Mouse (Mus musculus) kidney, postnatal 36 days (tissue): ENCODE data around the gene Spata31d1c.

Source experiments
- DNase-seq, 2 experiments: peaks; one replicate each; pipeline ENCODE4 v3.0.0; 2021 to 2022; ENCODE audit warnings: mixed read lengths in 2 of 2

Spata31d1c gene

DNA sequence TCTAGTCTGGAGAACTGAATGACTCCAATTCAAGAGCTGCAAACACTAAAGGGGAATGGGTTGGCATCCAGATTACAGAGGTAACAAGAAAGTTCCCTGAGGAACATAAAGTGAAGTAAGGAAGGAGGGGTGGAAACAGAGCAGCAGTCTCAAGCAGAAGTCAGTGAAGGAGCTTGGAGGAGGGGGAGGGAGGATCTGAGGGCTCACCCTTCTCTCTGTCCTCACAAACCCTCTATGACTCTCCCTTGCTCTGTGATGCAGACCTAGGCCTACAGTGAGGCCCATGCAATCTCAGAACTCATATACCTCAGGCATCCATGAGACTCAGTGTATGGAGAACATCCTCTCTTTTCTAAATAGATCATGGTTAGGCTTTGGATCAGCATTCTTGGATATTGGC lies at the start of gene Spata31d1c:
Gene Spata31d1c (plus strand): TSS at position 301 of the 400 bp plus-strand sequence.
- no peak for DNase-seq

DNA sequence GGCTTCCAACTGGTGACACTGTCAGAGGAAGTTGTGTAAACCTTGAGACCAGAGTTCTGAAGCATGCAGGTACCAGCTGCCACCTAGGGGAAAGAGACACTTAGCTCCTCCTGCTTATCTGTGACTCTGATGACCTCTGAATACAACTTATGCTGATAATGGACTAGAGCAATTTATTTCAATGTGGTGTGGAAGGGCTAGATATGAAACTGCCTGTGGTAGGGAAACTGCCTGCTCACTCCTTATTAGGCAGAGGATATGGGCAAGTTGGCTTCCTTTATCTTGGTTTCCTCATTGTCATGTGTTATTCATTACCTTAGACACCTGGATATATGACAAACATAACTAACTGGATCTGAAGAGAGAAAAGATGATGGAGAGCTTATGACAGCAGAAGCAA lies 44.0 kb upstream of the Spata31d1c start:
- DNase-seq, result no peak

DNA sequence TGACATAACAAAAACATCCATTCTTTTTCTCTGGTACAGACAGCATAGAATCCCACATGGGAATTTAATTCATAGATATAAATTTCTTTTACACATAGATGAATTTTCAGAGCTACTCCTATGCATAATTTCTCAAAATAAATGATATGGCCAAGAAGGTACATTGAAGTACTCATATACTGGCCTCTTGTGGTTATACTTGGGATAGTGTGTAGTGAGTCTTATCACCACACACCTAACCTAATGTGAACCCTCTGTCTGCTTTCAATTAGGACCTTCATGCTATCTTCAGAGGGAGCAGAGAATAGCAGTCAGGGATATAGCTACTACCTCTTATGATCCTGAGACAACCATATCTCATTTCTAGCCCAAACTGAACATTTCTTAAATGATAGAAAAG lies 27.4 kb upstream of the Spata31d1c start:
- no peak for DNase-seq

DNA sequence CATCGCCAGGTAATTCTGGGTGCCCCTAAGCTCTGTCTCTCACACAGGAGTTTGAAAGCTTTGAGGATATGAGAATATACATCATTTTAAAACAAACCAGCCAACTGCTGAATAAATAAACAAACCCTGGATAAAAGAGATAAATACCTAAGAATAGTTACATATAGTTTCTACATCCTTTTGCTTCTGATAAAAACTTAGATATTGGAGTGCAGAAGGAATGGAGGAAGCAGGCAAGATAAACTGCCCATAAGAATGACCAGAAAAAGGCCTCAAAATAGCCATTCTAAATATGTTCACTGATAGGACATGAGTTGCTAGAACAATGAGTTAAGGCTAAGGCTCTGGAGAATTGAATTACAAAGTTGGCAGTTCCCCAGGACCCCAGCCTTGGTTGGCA lies 26.1 kb upstream of the Spata31d1c start:
- no peak for DNase-seq

DNA sequence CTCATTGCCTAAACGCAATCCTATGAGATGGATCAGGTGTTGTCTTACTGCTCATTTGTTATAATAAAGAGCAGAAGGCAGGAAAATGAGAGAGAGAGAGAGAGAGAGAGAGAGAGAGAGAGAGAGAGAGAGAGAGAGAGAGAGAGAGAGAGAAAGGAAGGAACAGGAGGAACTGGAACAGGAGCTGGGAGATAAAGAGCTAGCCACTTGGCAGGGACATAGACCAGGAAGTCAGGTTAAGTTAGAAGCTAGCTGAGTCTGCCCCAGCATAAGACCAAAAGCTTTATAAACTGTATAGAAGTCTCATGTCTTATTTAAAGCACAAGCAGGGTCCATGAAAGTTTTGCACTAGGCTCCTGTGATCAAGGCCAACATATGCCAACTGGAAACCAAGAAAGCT lies 24.9 kb upstream of the Spata31d1c start:
- no peak for DNase-seq

DNA sequence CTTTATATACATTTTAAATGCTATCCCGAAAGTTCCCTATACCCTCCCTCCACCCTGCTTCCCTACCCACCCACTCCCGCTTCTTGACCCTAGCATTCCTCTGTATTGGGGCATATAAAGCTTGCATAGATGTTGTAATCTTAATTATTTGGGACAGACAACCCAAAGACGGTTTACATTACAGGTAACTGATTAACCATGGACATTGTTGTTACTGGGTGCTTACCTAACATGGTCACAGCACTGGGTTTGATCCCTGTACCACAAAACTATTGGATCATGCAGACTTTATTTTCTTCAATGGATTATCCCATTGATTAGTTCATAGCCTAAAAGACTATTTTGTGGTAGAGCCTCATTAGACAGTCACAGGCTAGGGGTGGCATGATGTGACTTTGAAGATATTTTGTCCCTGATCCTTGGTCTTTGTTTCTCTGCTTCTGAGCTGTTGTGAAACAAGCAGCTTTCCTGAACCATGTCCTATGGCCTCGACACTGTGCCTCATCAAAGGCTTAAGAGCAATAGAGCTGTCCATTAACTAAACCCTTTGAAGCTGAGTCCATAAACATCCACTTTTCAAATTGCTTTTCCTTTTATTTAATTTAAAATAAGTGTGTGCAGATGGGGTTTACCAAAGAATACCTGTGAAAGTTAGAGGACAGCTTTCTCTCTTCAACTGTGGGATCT lies 21.7 kb upstream of the Spata31d1c start:
- DNase-seq, result no peak

DNA sequence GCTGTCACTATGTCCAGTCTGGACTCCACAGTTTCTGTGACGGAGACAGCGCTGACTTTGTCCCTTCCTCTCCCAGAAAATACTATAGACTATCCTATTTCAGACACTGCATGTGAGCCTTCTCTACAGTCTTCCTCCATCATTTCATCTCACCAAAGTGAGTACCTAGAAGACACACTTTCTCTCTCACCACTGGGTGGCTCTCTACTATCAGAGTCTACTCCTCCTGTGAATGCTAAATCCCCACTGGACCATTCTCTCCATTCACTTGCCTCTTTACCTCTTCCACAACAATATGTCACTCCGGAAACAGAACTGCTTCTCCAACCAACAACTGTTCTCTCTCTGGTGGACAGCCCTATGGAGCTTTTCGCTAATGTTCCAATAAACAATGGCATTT lies 2.2 kb downstream of the Spata31d1c start:
- DNase-seq, result peak; percentile 19 to 21

DNA sequence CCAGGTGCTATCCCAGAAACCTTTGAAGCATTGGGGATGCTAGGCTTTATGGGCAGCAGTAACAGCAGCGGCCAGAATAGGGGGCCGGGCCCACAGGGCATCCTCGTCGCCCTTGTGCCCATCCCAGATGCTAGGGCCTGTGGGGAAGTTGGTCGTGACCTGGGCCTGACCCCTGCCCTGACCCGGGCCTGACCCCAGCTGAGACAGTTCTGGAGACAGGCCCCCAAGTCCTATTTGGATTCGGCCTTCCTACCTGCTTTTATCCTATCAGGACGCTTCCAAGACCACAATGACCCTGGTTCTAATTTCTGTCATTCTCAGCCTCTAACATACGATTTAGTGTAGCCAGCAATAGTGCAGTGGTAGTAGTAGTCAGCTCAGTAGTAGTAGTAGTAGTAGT lies 19.8 kb downstream of the Spata31d1c start, which contains the start of gene Prss47:
Gene Prss47 (minus strand): TSS at position 101 of the 400 bp plus-strand sequence.
- DNase-seq, result no peak

DNA sequence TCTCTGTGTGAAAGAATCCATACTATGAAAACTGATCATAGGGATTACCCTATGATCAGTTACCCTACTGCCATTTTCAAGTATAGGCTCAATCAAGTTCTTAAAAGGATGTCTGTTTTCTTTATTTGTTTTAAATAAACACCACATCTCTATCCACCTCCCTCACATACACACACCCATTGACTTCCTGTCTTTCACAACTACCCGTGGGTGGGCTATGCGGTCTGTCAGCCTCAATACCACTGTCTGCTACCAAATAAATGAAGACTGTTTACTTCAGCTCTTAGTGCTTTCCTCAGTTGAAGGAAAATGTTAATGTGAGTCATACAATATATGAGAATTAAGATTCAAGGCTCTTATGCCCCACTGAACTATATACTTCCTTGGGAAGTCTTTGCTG lies 37.1 kb downstream of the Spata31d1c start:
- no peak for DNase-seq
